23 mouse cellular contexts compared by ENCODE assay signal in genomic region chr13:93975668-93976067, GRCm38 (mm10).
DNase-seq lines count a peak whose midpoint lies in the region; ATAC-seq and TF ChIP-seq lines count a peak whose summit lies in the region.
"Had no signal": no experiment of that assay in that cellular context is flagged by ENCODE, and none has a peak within 500 bp of the region (broad histone marks: within the 10 kb centered on the region; RNA-seq: fewer than 3 reads in every experiment).

No protein-coding gene starts in this region.

- no peak overlapping the region for H3K4me3 ChIP-seq in liver, postnatal 0 days (ENCODE audit: low read depth, low read length)
- H3K4me3 ChIP-seq: embryonic facial prominence, embryonic 15.5 days; erythroblast, embryonic 14.5 days; heart, embryonic 13.5 days; hindbrain, embryonic 12.5 days had no signal

- H3K4me1 ChIP-seq in liver, postnatal 0 days (ENCODE audit: insufficient read depth): no peaks in the 10 kb centered on the region; the same call in 1 of the 2 replicates
- H3K4me1 ChIP-seq: embryonic facial prominence, embryonic 15.5 days; heart, embryonic 13.5 days; hindbrain, embryonic 12.5 days had no signal

- peak; percentile 81 for DNase-seq in adrenal gland, adult 2 months
- no peak for DNase-seq in adrenal gland, adult 18-20 months (ENCODE audit: low spot score in 2 of 2)
- DNase-seq in gastrocnemius, postnatal 14 days: peak; percentile 32
- DNase-seq in gastrocnemius, postnatal 4 days (ENCODE audit: low spot score in 2 of 2): no peak
- peak; percentile 93 for DNase-seq in 3T3-L1 (ENCODE audit: low read depth, low spot score)
- peak; percentile 66 to 71 for DNase-seq in adrenal gland, postnatal 36 days
- DNase-seq in cerebellum, adult 9-11 months: no peak
- no peak for DNase-seq in liver, postnatal 0 days
- DNase-seq: cerebellum, adult 2 months; cerebellum, postnatal 14 days; embryo, embryonic 11 days; heart, postnatal 4 days; kidney, adult 8-10 months had no signal

- intact Hi-C loops in gastrocnemius, postnatal 14 days (cut with DNase I; ENCODE audit: low total_unique reads): no loop called here

- H3K27me3 ChIP-seq in liver, postnatal 0 days (ENCODE audit: insufficient read depth, low read length): no peaks in the 10 kb centered on the region
- H3K27me3 ChIP-seq: embryonic facial prominence, embryonic 15.5 days; heart, embryonic 13.5 days; hindbrain, embryonic 12.5 days; Patski had no signal

- no peak for ATAC-seq in liver, postnatal 0 days
- ATAC-seq: activated CD4-positive, CD25-positive, alpha-beta regulatory T cell, adult 4 months; forebrain, embryonic 16.5 days; hindbrain, embryonic 16.5 days; inflammation-experienced regulatory T-cells, adult 6 months; intestine, postnatal 0 days; Patski had no signal

- TF ChIP-seq EP300 in liver, postnatal 0 days (IDR thresholded peaks at IDR 0.05; ENCODE audit: low read depth): no peak

- H3K9ac ChIP-seq in liver, postnatal 0 days (replicated peaks): no peak overlapping the region
- H3K9ac ChIP-seq: embryonic facial prominence, embryonic 15.5 days; heart, embryonic 13.5 days; hindbrain, embryonic 12.5 days had no signal

- no peak overlapping the region for H3K27ac ChIP-seq in liver, postnatal 0 days (ENCODE audit: low read depth)
- H3K27ac ChIP-seq: embryonic facial prominence, embryonic 15.5 days; heart, embryonic 13.5 days; hindbrain, embryonic 12.5 days had no signal

- H3K9me3 ChIP-seq in liver, postnatal 0 days (ENCODE audit: low read length): no peaks in the 10 kb centered on the region
- H3K9me3 ChIP-seq: embryonic facial prominence, embryonic 15.5 days; heart, embryonic 13.5 days; hindbrain, embryonic 12.5 days had no signal

- no peaks in the 10 kb centered on the region for H3K36me3 ChIP-seq in liver, postnatal 0 days (replicated peaks; ENCODE audit: insufficient read depth, low read length)
- H3K36me3 ChIP-seq: embryonic facial prominence, embryonic 15.5 days; heart, embryonic 13.5 days; hindbrain, embryonic 12.5 days had no signal

- TF ChIP-seq CTCF in liver, postnatal 0 days (IDR thresholded peaks at IDR 0.05; ENCODE audit: low read depth): no peak

- H3K4me2 ChIP-seq in liver, postnatal 0 days (ENCODE audit: low read depth, low read length): no peak overlapping the region
- H3K4me2 ChIP-seq: embryonic facial prominence, embryonic 15.5 days; heart, embryonic 13.5 days; hindbrain, embryonic 12.5 days had no signal

- WGBS in liver, postnatal 0 days (ENCODE audit: insufficient replicate concordance): 70% methylated on average over 5 of the region's 5 CpGs

Comparison
In these comparisons a context has a peak if more than half of its experiments do, and no peak if none do; other contexts are left out.
1. DNase-seq: peak in adrenal gland, adult 2 months (single experiment), gastrocnemius, postnatal 14 days (single experiment), 3T3-L1 (single experiment) and adrenal gland, postnatal 36 days (2 of 2); none in adrenal gland, adult 18-20 months (0 of 2), gastrocnemius, postnatal 4 days (0 of 2), cerebellum, adult 9-11 months (single experiment) and liver, postnatal 0 days (single experiment).